Mouse (Mus musculus) liver, embryonic 14.5 days (tissue): Measurements from ENCODE around the gene Blcap. TPM values are rescaled to one million over a fixed set of nuclear protein-coding genes. Genes with fewer than 3 reads are reported as not detected.

Experiments used
- ATAC-seq: fragments of 200-750 bp; cut with Nextera tagmentation; 2 replicates; pipeline ENCODE4 v1.8.0; 2017; ENCODE audit warnings: moderate number of reproducible peaks, mild to moderate bottlenecking, moderate library complexity; ENCODE audit not compliant: insufficient read depth
- DNase-seq, 3 experiments: peaks; one replicate each; pipeline ENCODE4 v3.0.0-alpha.2; 2012 to 2013; ENCODE audit warnings: low read depth in 3 of 3, low spot score in 3 of 3
- H3K27ac ChIP-seq: fragments of 300-500 bp; sonication (generic); 2 replicates; pipeline ENCODE4 v1.5.1; 2014; ENCODE audit warnings: moderate library complexity, mild to moderate bottlenecking, control low read depth, inconsistent platforms
- H3K27me3 ChIP-seq: fragments of 300-500 bp; sonication (generic); 2 replicates; pipeline ENCODE4 v1.6.1; 2014; ENCODE audit warnings: mild to moderate bottlenecking, low read length, moderate library complexity; ENCODE audit not compliant: control insufficient read depth, insufficient read depth
- H3K36me3 ChIP-seq: fragments of 300-500 bp; sonication (generic); replicated peaks from 2 replicates; pipeline ENCODE4 v1.6.1; 2014; ENCODE audit warnings: low read depth; ENCODE audit not compliant: control insufficient read depth, insufficient read depth
- H3K4me1 ChIP-seq, 2 experiments: fragments of 200-500 bp in 1 of 2; fragments of 300-500 bp in 1 of 2; sonication (generic) in 1 of 2; replicated peaks; 2 replicates each; pipeline ENCODE4 v1.6.1; 2012 to 2014; ENCODE audit warnings: antibody characterized with exemption in 1 of 2, inconsistent platforms in 1 of 2, low read length in 1 of 2; ENCODE audit not compliant: control insufficient read depth in 2 of 2, insufficient read depth in 2 of 2
- H3K4me2 ChIP-seq: fragments of 300-500 bp; sonication (generic); 2 replicates; pipeline ENCODE4 v1.6.1; 2014; ENCODE audit warnings: low read depth, mild to moderate bottlenecking, control low read depth, moderate library complexity
- H3K4me3 ChIP-seq, 2 experiments: fragments of 200-500 bp in 1 of 2; fragments of 300-500 bp in 1 of 2; sonication (generic) in 1 of 2; 2 replicates each; pipeline ENCODE4 v1.5.1; 2012 to 2014; ENCODE audit warnings: low read depth in 2 of 2, low read length in 2 of 2, mild to moderate bottlenecking in 2 of 2, control low read depth in 1 of 2, inconsistent platforms in 1 of 2, moderate library complexity in 1 of 2; ENCODE audit not compliant: insufficient read depth in 1 of 2
- H3K9ac ChIP-seq: fragments of 300-500 bp; sonication (generic); replicated peaks from 2 replicates; pipeline ENCODE4 v1.6.1; 2014; ENCODE audit warnings: mild to moderate bottlenecking, control low read depth, moderate library complexity
- H3K9me3 ChIP-seq: fragments of 300-500 bp; sonication (generic); 2 replicates; pipeline ENCODE4 v1.6.1; 2016; ENCODE audit warnings: low read length, mixed read lengths; ENCODE audit not compliant: control insufficient read depth
- CTCF ChIP-seq: IDR thresholded peaks from 2 replicates; pipeline ENCODE4 v1.5.1; 2016; ENCODE audit warnings: antibody characterized with exemption, low read depth, control low read depth
- EP300 ChIP-seq: IDR thresholded peaks from 2 replicates; pipeline ENCODE4 v1.6.1; 2016; ENCODE audit warnings: antibody characterized with exemption, low read depth
- WGBS: fragments of 180-500 bp; shearing (Covaris S2); extraction: QIAGEN DNeasy Blood & Tissue Kit; methylation state at CpG from one replicate; pipeline ENCODE4 v1.1.7; 2014; ENCODE audit not compliant: insufficient replicate concordance; 5-methylcytosine and 5-hydroxymethylcytosine counted together
- polyA plus RNA-seq, 2 experiments: library from polyadenylated mRNA; depleted of rRNA in 1 of 2; stranded (reverse) in 1 of 2; unstranded in 1 of 2; fragments of >200 nt; fragmentation: Nextera tagmentation in 1 of 2; extraction: Ambion mirVana in 1 of 2; gene quantifications; 2 replicates each; pipeline versions ENCODE4 v1.2.1 to v1.2.3; 2012 to 2014

The Blcap gene
- polyA plus RNA-seq, 2 experiments: 5.7 to 7.1 TPM

GRCm38 (mm10) chr2:157559858-157560257 is 11.2 kb downstream of the Blcap start, which contains the start of gene Nnat:
TSS of gene Nnat (plus strand) at chr2:157560078.
- no peak within 1 kb of the TSS for H3K4me3 ChIP-seq
- H3K27me3 ChIP-seq: peaks cover 25% of the 10 kb centered on the region
- peak within 1 kb of the TSS; percentile 33 for H3K4me2 ChIP-seq
- no peaks in the 10 kb centered on the region for H3K4me1 ChIP-seq
- ATAC-seq: no peak
- H3K36me3 ChIP-seq: no peaks in the 10 kb centered on the region
- no peak within 1 kb of the TSS for H3K9ac ChIP-seq
- peaks cover 2% of the 10 kb centered on the region; the same call in 1 of the 2 replicates for H3K9me3 ChIP-seq
- no peak for DNase-seq
- TF ChIP-seq EP300 (no peak), CTCF (no peak)
- 49% methylated on average over 27 of the region's 27 CpGs for whole genome bisulfite sequencing
- H3K27ac ChIP-seq: no peak within 1 kb of the TSS

- H3K27me3 ChIP-seq: peaks cover 25% of the 10 kb centered on the region
- H3K4me3 ChIP-seq: no peak overlapping the region
- DNase-seq (no peak), ATAC-seq (no peak)
- H3K9ac ChIP-seq: no peak overlapping the region
- TF ChIP-seq CTCF (no peak), EP300 (no peak)
- 53% methylated on average over 19 of the region's 19 CpGs for WGBS
- H3K4me1 ChIP-seq: no peaks in the 10 kb centered on the region
- H3K36me3 ChIP-seq: no peaks in the 10 kb centered on the region
- H3K4me2 ChIP-seq: peak overlapping the region; percentile 23; the same call in 1 of the 2 replicates
- peaks cover 2% of the 10 kb centered on the region; the same call in 1 of the 2 replicates for H3K9me3 ChIP-seq
- H3K27ac ChIP-seq: no peak overlapping the region
Observed at GRCm38 (mm10) chr2:157559440-157559839, 11.6 kb downstream of the Blcap start.

DNA sequence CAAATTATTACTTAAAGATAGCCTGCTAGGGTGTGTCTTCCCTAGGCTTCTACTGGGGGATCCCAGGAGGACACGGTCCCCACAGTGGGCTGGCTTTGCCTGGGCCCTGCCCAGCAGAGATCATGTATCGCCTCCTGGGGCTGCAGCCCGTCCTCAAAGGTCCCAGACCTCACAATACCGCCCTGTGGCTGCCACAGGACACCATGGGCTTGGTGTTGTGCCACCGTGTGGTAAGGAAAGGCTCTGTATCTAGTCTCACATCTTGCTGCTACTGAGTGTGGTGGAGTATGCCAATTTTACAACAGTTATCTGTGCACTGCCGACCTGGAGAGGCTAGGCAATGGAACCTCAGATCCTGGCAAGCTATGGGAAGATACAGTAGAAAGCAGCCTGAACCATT is 12.6 kb downstream of the Blcap start:
- WGBS: 54% methylated on average over 6 of the region's 6 CpGs
- ATAC-seq (no peak), DNase-seq (no peak)
- TF ChIP-seq EP300: no peak
- peak; percentile 31 for TF ChIP-seq CTCF
- H3K4me3 ChIP-seq: no peak overlapping the region
- H3K9ac ChIP-seq: no peak overlapping the region
- H3K4me1 ChIP-seq: no peaks in the 10 kb centered on the region
- H3K9me3 ChIP-seq: peaks cover 2% of the 10 kb centered on the region; the same call in 1 of the 2 replicates
- H3K27ac ChIP-seq: no peak overlapping the region
- no peak overlapping the region for H3K4me2 ChIP-seq
- H3K36me3 ChIP-seq: no peaks in the 10 kb centered on the region
- peaks cover 25% of the 10 kb centered on the region for H3K27me3 ChIP-seq

DNA sequence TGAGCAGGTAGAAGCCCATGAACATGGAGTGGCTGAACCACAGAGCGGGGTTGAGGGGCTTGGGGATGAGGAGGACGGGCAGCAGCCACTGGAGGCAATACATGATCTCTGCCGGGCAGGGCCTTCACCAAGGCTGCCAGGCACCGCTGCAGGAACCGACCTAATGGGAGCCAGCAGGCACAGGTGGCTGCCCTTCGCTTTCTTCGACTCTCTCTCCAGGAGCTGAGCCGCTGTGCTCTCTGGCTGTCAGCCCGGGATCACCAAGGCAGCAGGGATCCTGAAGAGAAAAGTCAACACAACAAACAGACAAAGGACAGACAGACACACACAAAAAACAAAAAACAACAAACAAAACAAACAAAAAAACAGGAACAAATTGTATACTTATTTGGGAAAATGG is 13.0 kb downstream of the Blcap start:
- DNase-seq: no peak
- TF ChIP-seq EP300 (no peak), CTCF (no peak)
- Histone ChIP-seq H3K9ac (no peak overlapping the region), H3K4me3 (no peak overlapping the region), H3K36me3 (no peaks in the 10 kb centered on the region), H3K27ac (no peak overlapping the region), H3K27me3 (peaks cover 25% of the 10 kb centered on the region), H3K9me3 (peaks cover 2% of the 10 kb centered on the region; the same call in 1 of the 2 replicates), H3K4me2 (no peak overlapping the region), H3K4me1 (no peaks in the 10 kb centered on the region)
- 72% methylated on average over 9 of the region's 9 CpGs for WGBS
- ATAC-seq: no peak

DNA sequence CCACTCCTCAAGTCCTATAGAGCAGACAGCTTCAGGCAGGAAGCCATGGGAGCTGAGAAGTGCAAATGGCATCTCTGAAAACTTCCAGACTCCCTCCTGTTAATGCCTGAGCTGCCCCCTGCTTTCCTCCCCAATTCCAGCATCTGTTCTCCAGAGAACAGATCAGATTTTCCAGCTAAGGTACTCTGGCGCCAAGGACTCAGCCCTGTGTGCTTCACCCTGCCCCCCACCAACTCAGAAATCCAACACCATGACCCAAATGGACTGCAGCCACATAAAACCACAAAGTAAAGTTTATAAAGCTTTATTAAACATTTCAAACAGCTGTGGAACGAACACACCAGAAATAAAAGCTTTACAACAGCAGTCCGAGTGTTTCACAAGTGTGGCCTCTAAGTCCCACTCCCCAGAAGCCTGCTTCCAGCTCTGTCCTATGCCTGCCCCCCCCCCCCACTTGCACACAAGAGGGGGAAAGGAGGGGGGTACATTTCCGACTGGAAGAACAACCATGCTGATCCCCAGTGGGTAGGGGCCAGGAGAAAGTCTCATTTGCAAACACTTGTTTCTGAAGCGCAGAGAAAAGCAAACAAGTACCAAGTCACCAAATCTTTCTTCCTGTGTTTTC is 14.9 kb downstream of the Blcap start:
- Histone ChIP-seq H3K27me3 (peaks cover 23% of the 10 kb centered on the region), H3K36me3 (no peaks in the 10 kb centered on the region), H3K27ac (no peak overlapping the region), H3K4me2 (no peak overlapping the region), H3K9me3 (peaks cover 2% of the 10 kb centered on the region; the same call in 1 of the 2 replicates), H3K4me1 (no peaks in the 10 kb centered on the region), H3K4me3 (no peak overlapping the region), H3K9ac (no peak overlapping the region)
- ATAC-seq: no peak
- TF ChIP-seq CTCF (no peak), EP300 (no peak)
- 63% methylated on average over 5 of the region's 5 CpGs for WGBS
- DNase-seq: no peak
